27 mouse cellular contexts compared by ENCODE assay signal in genomic region chr7:67825636-67826280, GRCm38 (mm10).
DNase-seq lines count a peak whose midpoint lies in the region; ATAC-seq lines count a peak whose summit lies in the region.
"Had no signal": no experiment of that assay in that cellular context is flagged by ENCODE, and none has a peak within 500 bp of the region (broad histone marks: within the 10 kb centered on the region; RNA-seq: fewer than 3 reads in every experiment).

No protein-coding gene starts in this region.

- ATAC-seq in limb, embryonic 11.5 days (ENCODE audit: insufficient number of reproducible peaks, low FRiP score, low TSS enrichment, low read depth), result no peak
- ATAC-seq: forebrain, embryonic 15.5 days; hindbrain, postnatal 0 days; intestine, embryonic 16.5 days had no signal

- H3K4me3 ChIP-seq in heart, embryonic 10.5 days, result no peak overlapping the region
- H3K4me3 ChIP-seq in limb, embryonic 11.5 days (ENCODE audit: low read depth, low read length), result no peak overlapping the region
- H3K4me3 ChIP-seq: forebrain, embryonic 10.5 days; forebrain, embryonic 15.5 days; gastrocnemius, adult 2 months; hindbrain, embryonic 12.5 days; liver, embryonic 13.5 days; midbrain, embryonic 12.5 days; neural tube, embryonic 13.5 days had no signal

- H3K9ac ChIP-seq in limb, embryonic 11.5 days (ENCODE audit: low read length), result no peak overlapping the region
- H3K9ac ChIP-seq: forebrain, embryonic 15.5 days; hindbrain, embryonic 12.5 days; liver, embryonic 13.5 days; midbrain, embryonic 12.5 days; neural tube, embryonic 13.5 days had no signal

- WGBS in heart, embryonic 10.5 days, result 83% methylated on average over 7 of the region's 7 CpGs
- 62% methylated on average over 7 of the region's 7 CpGs for WGBS in limb, embryonic 11.5 days

- H3K36me3 ChIP-seq in heart, embryonic 10.5 days, result no peaks in the 10 kb centered on the region
- H3K36me3 ChIP-seq in limb, embryonic 11.5 days (ENCODE audit: control insufficient read depth, insufficient read depth, low read length), result no peaks in the 10 kb centered on the region
- H3K36me3 ChIP-seq: forebrain, embryonic 10.5 days; forebrain, embryonic 15.5 days; G1E; hindbrain, embryonic 12.5 days; liver, embryonic 13.5 days; midbrain, embryonic 12.5 days; neural tube, embryonic 13.5 days had no signal

- DNase-seq in heart, embryonic 10.5 days (ENCODE audit: low spot score), result peak; percentile 50
- no peak for DNase-seq in heart, postnatal 10 days
- peak; percentile 9 for DNase-seq in urinary bladder, adult 2 months (ENCODE audit: low spot score)
- no peak for DNase-seq in urinary bladder, postnatal 4 days (ENCODE audit: low spot score in 2 of 2)
- no peak for DNase-seq in limb, embryonic 11.5 days (ENCODE audit: low spot score)
- no peak for DNase-seq in layer of hippocampus, adult 8-10 months (ENCODE audit: low spot score in 2 of 2)
- DNase-seq in kidney, postnatal 14 days, result no peak
- no peak for DNase-seq in frontal cortex, adult 2 months (ENCODE audit: extremely low spot score in 1 of 2, low spot score in 1 of 2)
- DNase-seq: adrenal gland, adult 8-10 months; cerebellum, adult 11 months; cerebellum, adult 9-11 months; gastrocnemius, adult 2 months; gastrocnemius, postnatal 36 days; kidney, adult 8-10 months; layer of hippocampus, adult 9-11 months; liver, embryonic 13.5 days; lung, adult 18-20 months; thymus, postnatal 4 days had no signal

- H3K27ac ChIP-seq in heart, embryonic 10.5 days, result no peak overlapping the region
- peak overlapping the region; percentile 86 for H3K27ac ChIP-seq in limb, embryonic 11.5 days (replicated peaks; ENCODE audit: low read depth, low read length)
- H3K27ac ChIP-seq: forebrain, embryonic 10.5 days; forebrain, embryonic 15.5 days; gastrocnemius, adult 2 months; hindbrain, embryonic 12.5 days; hindbrain, postnatal 0 days; kidney, postnatal 0 days; liver, embryonic 13.5 days; midbrain, embryonic 12.5 days; neural tube, embryonic 13.5 days had no signal

- H3K4me2 ChIP-seq in limb, embryonic 11.5 days (ENCODE audit: low read depth, severe bottlenecking), result no peak overlapping the region
- H3K4me2 ChIP-seq: forebrain, embryonic 15.5 days; hindbrain, embryonic 12.5 days; liver, embryonic 13.5 days; midbrain, embryonic 12.5 days; neural tube, embryonic 13.5 days had no signal

- intact Hi-C loops in heart, postnatal 10 days (cut with DNase I), result no loop called here

- H3K27me3 ChIP-seq in heart, embryonic 10.5 days (ENCODE audit: insufficient read depth, poor library complexity, severe bottlenecking), result peaks cover 8% of the 10 kb centered on the region; the same call in 1 of the 2 replicates
- H3K27me3 ChIP-seq in limb, embryonic 11.5 days (ENCODE audit: control insufficient read depth, insufficient read depth, low read length), result no peaks in the 10 kb centered on the region
- H3K27me3 ChIP-seq: forebrain, embryonic 15.5 days; hindbrain, embryonic 12.5 days; liver, embryonic 13.5 days; midbrain, embryonic 12.5 days; neural tube, embryonic 13.5 days had no signal

- H3K9me3 ChIP-seq in heart, embryonic 10.5 days, result no peaks in the 10 kb centered on the region
- H3K9me3 ChIP-seq in limb, embryonic 11.5 days (ENCODE audit: control insufficient read depth, low read length), result no peaks in the 10 kb centered on the region
- H3K9me3 ChIP-seq: forebrain, embryonic 10.5 days; forebrain, embryonic 15.5 days; hindbrain, embryonic 12.5 days; liver, embryonic 13.5 days; midbrain, embryonic 12.5 days; neural tube, embryonic 13.5 days had no signal

- peaks cover 17% of the 10 kb centered on the region; the same call in 1 of the 2 replicates for H3K4me1 ChIP-seq in heart, embryonic 10.5 days
- peaks cover 37% of the 10 kb centered on the region for H3K4me1 ChIP-seq in limb, embryonic 11.5 days (ENCODE audit: control insufficient read depth, insufficient read depth, low read length)
- H3K4me1 ChIP-seq: hindbrain, embryonic 12.5 days; liver, embryonic 13.5 days; midbrain, embryonic 12.5 days; neural tube, embryonic 13.5 days had no signal

Comparison
In these comparisons a context has a peak if more than half of its experiments do, and no peak if none do; other contexts are left out.
1. DNase-seq: peak in heart, embryonic 10.5 days (single experiment) and urinary bladder, adult 2 months (single experiment); none in heart, postnatal 10 days (0 of 2), urinary bladder, postnatal 4 days (0 of 2), limb, embryonic 11.5 days (single experiment), layer of hippocampus, adult 8-10 months (0 of 2), kidney, postnatal 14 days (single experiment) and frontal cortex, adult 2 months (0 of 2).